Mouse (Mus musculus): ENCODE data around the gene Exoc3l2.

Exoc3l2 gene

DNA sequence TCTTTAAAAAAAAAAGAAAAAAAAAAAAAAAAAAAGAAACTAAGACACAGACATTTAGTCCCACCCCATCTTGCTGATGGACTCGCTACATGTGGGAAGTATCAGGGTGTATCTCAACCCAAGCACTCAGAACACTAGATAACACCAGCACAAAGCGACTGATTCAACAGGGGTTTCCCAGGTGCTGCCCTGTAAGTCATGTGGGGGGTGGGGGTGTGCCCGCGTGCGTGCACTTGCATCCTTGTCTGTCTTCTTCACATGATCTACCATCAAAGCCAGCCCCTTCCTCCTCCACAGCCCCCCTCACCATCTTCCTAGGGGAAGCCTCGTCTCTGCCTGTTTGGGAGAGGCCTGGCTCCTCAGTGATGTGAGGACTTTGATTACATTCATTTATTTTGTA, 49.2 kb downstream of the Exoc3l2 start:
- intact Hi-C loops (cut with DNase I), result loop anchor here (10.0 kb wide), 1 partner anchor 108 kb away; the partner anchor contains the start of genes Ckm and Klc3

DNA sequence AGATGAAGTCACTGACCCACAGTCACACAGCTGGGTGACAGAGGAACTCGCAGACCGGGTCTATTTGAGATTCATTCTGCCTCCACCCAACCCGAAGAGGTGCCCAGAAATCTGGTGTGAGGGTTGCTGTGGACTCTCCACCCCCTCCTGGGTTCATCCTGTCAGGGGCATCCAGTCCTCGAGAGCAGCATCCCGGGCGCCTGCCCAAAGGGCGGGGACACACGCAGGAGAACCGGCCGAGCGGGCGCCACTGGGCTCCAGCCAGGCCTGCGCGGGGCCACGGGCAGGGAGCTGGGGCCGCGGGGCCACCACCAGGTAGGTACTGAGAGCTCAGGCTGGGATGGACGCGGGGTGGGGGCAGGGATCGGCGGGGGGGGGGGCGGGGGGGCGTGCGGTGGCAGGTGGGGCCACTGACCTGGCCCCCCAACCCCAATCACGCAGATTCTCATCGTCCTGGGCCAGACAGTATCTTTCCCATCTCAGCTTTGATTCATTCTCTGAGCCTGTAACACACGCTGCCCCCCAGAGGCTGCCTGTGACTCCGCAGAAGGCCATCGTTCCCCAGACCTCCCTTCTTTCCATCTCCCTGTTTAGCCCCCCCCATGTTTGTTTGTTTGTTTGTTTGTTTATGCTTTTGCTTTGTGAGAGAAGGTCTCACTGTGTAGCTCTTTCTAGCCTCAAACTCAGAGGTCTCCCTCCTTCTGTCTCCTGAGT, 54.7 kb downstream of the Exoc3l2 start, which contains the start of gene Nkpd1:
Gene Nkpd1, plus strand, starts transcription at position 187 of the 714 bp plus-strand sequence.
- intact Hi-C loops (cut with DNase I), result loop anchor here (10.0 kb wide), 1 partner anchor 113 kb away; the partner anchor contains the start of genes Ckm and Klc3

DNA sequence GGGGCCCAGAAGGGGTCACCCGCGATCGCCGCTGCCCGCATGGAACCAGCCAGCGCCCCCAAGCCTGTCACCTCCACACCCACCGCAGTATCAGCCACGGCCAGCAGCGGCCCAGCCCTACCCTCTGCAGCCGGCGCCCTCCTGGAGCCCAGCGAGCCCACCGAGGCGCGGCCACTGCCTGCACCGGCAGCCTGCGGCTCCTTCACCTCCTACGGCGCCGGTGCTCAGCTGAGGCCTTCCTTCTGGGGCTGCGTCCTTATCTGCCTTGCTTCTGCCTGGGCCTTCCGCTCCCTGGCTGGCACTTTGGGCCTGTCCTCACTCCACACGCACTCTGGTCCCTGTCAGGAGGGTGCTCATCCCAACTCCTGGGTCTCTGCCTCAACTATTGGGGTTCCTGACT, 56.9 kb downstream of the Exoc3l2 start:
- intact Hi-C loops (cut with DNase I), result loop anchor here (5.0 kb wide), 1 partner anchor 37 kb away; no protein-coding TSS in a partner anchor

DNA sequence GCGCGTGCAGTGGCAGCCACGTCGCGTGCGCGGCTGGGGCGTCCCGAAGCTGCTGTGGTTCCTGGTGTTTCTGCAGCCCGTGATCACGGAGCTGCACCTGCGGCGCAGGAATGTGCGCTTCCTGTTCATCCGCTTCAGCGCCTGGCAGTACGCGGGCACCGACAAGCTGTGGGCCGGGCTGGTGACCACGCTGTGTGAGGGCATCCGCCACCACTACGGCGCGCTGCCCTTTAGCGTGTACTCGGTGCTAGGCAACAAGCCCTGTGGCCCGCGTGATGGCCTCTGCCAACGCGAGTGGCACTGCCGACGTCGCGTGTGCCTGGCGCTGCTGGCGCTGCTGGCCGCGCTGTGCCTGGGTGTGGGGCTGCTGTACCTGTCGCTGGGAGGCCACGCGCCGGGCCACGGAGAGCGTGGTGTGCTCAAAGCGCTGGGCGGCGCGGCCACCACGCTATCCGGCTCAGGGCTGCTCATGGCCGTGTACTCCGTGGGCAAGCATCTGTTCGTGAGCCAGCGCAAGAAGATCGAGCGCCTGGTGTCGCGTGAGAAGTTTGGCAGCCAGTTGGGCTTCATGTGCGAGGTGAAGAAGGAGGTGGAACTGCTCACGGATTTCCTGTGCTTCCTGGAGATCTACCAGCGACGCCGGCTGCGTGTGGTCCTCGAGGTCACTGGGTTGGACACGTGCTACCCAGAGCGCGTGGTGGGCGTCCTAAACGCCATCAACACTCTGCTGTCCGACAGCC, 60.1 kb downstream of the Exoc3l2 start:
- intact Hi-C loops (cut with DNase I), result loop anchor here (5.0 kb wide), 1 partner anchor 34 kb away; no protein-coding TSS in a partner anchor

DNA sequence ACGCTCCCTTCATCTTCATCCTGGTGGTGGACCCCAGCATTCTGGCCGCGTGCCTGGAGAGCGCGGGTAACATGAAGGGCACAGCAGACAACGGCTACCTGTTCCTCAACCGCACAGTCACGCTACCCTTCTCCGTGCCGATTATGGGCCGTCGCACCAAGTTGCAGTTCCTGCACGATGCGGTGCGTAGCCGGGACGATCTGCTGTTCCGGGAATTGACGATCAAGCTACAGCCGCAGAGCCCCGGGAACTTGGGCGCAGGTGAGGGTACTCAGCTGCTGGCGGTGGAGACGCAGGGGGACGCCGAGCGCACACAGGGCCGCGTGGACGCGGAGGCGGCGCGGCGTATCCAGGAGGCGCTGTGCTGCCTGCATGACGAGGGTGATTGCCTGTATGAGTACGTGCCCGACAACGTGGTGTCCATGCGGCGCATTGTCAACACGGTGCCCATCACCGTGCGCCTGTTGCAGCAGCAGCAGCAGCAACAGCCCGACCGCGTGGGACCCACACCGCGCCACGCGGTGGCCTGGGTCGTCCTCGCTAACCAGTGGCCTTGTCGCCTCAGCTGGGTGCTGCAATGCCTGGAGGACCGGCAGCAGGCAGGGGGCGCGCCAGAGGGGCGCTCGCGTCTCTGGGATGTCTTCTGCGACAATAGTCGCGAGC, 60.8 kb downstream of the Exoc3l2 start:
- intact Hi-C loops (cut with DNase I), result loop anchor here (5.0 kb wide), 1 partner anchor 33 kb away; no protein-coding TSS in a partner anchor

DNA sequence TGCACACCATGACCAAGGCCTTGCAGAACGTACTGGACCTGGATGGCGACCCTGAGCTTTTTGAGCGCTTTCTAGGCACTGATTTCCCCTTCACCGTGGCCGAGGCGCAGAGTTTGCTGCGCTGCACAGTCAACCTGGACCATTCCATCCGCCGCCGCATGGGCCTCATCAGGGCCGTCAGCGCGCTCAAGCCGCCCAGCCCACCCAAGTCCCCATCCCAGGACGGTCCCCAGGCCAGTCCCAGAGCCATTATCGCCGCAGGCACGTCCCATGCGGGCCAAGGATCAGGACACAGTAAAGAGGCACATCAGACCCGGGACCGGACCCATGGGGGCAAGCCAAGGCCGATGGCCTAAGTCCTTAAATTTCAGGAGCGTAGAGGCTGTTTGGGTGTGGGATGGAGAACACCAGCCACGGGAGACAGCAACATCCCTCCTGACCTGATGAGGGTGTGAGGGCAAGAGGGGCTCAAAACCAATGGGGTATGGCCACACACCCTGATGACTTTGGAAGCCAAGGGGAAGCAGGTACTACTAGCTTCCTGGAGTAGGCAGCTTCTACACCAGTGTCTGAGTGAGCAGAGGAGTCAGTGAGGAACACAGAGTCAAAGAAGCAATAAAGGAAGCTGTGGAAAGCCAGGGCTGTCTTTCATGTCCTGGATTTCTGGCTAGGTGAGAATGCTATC, 61.4 kb downstream of the Exoc3l2 start:
- intact Hi-C loops (cut with DNase I), result loop anchor here (5.0 kb wide), 1 partner anchor 33 kb away; no protein-coding TSS in a partner anchor

DNA sequence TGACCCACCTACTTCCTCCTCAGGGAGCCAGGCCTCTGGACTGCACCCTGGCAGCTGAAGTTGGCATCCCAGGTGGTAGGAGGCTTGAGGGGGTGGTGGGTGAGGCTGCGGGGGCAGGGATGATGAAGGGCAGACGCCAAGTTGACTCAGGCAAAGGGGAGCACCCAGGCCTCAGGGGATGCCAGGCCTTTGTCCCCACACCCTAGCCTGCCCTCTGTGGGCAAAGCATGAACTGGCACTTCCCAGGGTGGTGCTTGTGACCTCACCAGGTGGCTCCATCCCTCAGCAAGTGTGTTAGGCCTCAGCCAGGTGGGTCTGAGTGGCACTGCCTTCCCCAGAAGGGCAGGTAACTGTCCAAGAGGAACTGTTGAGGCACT, 62.0 kb downstream of the Exoc3l2 start:
- intact Hi-C loops (cut with DNase I), result no loop called here

DNA sequence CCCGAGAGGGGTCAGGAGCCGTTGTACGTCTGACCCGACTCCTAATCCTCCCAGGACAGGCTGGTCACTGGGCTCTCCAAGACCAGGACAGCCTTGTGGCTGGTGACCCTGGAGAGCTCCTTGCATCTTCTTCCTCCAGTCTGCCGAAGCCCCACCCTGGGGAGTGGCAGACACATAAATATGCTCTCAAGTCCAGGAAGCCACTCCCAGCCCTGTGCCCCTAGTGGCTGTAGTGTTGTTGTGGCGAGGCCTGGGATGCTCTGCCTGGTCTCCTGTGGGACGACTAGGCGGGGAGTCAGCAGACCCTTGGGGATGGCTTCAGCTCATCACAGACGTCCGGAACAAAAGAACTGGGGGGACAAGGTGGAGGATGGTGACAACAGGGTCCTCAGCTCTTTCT, 67.9 kb downstream of the Exoc3l2 start:
- intact Hi-C loops (cut with DNase I), result no loop called here

DNA sequence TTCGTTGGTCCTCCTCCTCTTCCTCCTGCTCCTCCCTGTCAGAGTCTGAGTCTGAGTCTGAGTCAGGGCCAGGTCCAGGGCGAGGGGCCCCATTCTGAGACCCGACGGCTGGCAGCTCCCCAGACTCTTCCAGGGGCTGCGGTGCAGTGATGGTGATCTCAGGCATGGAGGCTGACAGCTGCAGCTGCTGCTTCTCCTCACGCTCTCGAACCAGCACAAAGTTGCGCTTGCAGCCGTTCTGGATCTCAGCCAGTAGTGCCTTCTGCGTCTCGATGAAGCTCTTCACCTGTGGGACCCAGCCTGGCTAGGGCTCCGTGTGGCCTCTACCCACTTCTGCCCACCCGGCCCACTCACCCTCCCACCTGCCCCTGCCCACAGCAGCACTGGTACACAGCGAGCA, 69.1 kb downstream of the Exoc3l2 start:
- intact Hi-C loops (cut with DNase I), result no loop called here

DNA sequence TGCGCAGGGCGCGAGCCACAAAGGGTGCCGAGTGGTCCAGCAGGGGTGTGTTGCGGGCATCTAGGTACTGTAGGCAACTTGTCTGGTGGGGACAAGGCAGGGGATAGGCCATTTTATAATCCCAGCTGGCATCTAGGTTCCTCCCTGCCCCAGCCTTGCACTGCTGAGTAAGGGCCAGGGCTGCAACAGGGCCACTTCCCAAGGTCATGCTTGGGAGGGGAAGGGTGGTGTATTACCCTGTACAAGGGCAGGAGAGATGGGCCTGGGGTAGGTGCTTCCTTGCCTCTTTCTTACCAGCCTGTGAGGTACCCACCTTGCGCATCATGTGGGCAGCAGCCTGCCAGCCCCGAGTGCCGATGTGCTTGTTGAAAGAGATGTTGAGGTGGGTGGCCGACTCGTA, 71.5 kb downstream of the Exoc3l2 start:
- intact Hi-C loops (cut with DNase I), result no loop called here

DNA sequence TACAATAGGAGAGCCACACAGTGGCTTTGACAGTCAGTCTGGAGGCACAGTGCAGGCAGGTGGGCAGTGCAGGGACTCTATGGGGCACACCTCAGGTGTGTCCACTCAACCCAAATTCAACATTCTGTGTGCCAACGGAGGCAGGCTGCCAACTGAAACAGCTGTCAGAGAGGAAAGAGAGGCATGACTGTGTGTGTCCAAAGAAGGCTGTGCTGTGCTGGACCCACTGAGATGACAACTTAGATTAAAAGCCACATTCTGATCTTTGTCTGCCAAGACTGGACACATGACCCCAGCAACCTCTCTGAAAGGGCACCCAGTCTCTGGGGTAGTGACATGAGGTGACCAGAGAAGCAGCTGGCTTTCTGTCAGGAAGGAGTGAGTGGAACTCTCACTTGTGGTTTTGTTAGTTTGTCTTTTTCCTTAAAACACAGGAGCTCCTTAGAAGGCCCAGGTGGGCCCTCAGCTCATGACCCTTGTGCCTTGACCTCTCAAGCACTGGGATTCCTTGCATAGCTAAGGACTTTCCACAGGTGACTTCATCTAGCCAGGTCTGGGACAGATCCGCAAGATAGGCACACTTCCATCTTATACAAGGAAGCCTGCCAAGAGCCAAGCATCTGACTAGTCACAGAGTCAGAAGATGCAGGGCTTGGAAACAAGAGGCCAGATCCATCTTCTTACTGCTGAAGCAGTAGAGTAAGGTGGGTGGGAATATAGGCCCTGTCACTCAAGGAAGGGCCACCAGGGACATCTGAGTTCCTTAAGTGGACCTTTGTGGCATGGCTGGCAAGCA, 77.8 kb downstream of the Exoc3l2 start:
- intact Hi-C loops (cut with DNase I), result no loop called here

DNA sequence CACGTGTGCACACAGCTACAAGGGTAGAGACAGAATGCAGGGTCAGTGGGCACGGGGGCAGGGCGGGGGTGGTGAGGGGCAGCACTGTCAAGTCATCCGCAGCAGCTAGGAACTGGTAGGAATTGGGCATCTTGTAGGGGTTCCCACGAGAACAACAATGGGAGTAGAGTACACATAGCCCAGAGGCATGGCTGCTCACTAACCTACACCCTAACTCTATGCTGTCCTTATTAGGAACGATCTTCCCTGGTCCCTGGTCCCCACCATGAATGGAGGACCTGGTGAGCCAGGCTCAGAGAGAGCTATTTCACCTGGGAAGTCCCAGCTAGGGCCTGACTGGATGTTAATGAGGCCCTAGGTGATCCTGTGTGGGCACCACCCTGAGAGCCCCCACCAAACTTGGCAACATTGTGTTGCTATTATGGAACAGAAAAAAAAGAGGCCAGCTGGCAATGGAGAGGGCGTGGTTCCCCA, 78.6 kb downstream of the Exoc3l2 start:
- intact Hi-C loops (cut with DNase I), result no loop called here

DNA sequence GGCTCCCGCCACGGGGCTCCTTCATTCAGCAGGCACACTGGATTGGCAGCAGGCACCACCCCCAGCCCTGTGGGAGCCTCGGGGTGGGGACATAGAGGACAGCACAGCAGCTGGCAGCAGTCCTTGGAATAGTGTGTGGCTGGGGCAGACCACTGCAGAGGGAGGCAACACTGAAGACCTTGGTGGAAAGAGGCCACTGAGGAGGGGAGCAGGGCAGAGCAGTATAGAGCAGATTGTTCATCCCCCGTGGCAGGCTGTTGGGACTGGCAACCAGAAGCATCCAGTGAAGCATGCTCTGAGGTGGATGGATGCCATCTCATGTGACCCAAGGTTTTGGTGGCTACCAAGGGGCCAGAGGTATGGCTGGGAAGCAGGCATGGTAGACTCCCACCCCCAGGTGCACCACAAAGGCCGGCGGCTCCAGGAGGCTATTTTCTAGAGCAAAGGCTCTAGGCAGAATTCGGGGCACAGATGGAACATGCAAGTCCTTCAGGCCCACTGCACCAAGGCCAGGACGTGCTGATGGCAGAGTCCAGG, 79.1 kb downstream of the Exoc3l2 start:
- intact Hi-C loops (cut with DNase I), result no loop called here

DNA sequence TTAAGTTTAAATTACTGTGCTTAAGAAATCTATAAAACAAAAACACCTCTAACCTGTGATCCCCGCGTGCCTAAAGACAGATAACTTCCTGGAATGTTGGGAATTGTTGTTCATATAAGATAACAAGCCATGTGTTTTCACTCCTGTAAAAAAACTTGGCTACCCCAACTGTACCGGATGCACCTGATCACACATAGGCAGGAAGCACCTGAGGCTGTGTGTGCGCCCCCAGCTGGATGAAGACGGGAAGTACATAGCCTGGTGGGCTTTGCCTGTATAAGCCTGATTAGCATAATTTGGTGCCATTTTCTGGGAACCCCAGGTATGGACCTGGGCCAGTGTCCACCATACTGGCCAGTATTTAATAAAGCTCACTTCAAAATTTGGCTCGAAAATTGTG, 80.5 kb downstream of the Exoc3l2 start:
- intact Hi-C loops (cut with DNase I), result no loop called here

DNA sequence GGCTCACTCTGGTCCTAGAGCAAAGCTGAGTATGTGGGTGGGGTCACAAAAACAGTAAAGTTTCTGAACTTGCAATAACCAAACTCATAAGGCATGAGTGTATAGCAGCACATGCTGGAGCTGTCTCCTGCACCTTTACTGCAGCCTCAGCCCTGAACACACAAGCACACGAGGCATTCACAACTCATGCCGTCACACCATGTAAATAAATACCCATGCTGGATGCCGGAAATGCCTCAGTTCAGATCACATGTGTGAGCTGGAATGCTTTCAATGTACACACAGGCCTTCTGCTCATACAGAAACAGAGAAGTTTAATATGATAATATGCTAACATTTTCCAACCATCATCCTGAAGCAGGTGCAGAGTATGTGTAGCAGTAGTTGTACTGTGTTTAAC, 82.9 kb downstream of the Exoc3l2 start:
- intact Hi-C loops (cut with DNase I), result no loop called here

Data from adrenal gland (tissue).